In the genomic region with DNA sequence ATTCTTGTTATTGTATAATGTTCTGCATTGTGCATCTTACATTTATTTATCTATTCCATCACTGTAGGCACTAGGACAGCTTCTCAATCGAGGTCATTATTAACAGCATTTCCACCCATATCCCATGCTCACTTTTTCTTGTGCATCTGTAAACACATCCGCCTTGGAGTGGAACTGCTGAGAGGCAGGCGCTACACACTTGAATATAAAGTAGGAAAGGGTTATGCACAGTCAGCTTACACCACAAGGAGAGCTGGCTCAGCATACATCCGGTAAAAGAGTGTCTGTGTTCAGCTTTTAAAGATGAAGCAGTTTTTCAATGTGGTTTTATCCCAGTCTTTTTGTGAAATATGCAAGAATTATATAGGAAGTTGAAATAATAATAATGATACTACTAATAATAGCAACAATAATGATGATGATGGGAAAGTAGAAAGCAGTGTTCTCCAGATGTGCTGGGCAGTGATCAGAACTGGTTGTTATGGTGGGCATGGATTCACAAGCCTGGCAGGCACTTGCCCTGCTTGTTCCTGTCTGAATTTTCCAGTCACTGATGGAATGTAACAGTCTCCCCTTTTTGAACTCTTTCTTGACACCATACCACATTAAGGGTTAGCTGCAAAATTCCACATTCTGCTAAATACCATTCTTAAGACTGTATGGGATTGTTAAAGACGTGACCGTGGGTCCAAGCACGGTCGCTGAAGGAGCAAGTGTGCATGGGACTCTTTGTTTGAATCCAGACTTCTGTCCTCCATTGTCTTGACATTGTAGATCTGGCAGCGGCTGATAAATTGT, we compare ENCODE assay signal across 12 mouse cellular contexts.
DNase-seq lines count a peak whose midpoint lies in the region; ATAC-seq and TF ChIP-seq lines count a peak whose summit lies in the region.
"Had no signal": no experiment of that assay in that cellular context is flagged by ENCODE, and none has a peak within 500 bp of the region (broad histone marks: within the 10 kb centered on the region; RNA-seq: fewer than 3 reads in every experiment).

No protein-coding gene starts in this region.

- no peak overlapping the region for H3K9ac ChIP-seq in MEL (ENCODE audit: control insufficient read depth, low read depth, low read length, poor library complexity, severe bottlenecking)
- H3K9ac ChIP-seq in heart, embryonic 14.5 days (ENCODE audit: low read length): no peak overlapping the region
- H3K9ac ChIP-seq in liver, embryonic 15.5 days: no peak overlapping the region
- H3K9ac ChIP-seq in intestine, embryonic 16.5 days (ENCODE audit: low read depth, low read length): no peak overlapping the region

- H3K36me3 ChIP-seq in heart, embryonic 10.5 days: no peaks in the 10 kb centered on the region
- H3K36me3 ChIP-seq in MEL (ENCODE audit: control insufficient read depth in 1 of 2, insufficient read depth in 2 of 2, low read length in 2 of 2): no peaks in the 10 kb centered on the region
- H3K36me3 ChIP-seq in heart, embryonic 14.5 days (ENCODE audit: control insufficient read depth, insufficient read depth, low read length): no peaks in the 10 kb centered on the region
- H3K36me3 ChIP-seq in liver, embryonic 15.5 days (replicated peaks): no peaks in the 10 kb centered on the region
- H3K36me3 ChIP-seq in intestine, embryonic 16.5 days (ENCODE audit: control insufficient read depth, insufficient read depth, low read length): no peaks in the 10 kb centered on the region
- H3K36me3 ChIP-seq: embryonic facial prominence, embryonic 10.5 days had no signal

- DNase-seq in heart, embryonic 10.5 days (ENCODE audit: low spot score): peak; percentile 74
- no peak for DNase-seq in heart, postnatal 4 days
- peak; percentile 24 for DNase-seq in MEL (ENCODE audit: low read depth, low spot score)
- DNase-seq in cerebellum, adult 9-11 months: no peak
- DNase-seq in cerebellum, postnatal 14 days: no peak
- DNase-seq: gastrocnemius, postnatal 25 days; layer of hippocampus, adult 9-11 months had no signal

- H3K4me3 ChIP-seq in heart, embryonic 10.5 days: 0 out of 2 replicates have a peak overlapping the region, but pooled peaks have one; percentile 12
- H3K4me3 ChIP-seq in MEL (ENCODE audit: control insufficient read depth in 1 of 2, insufficient read depth in 1 of 2, low read depth in 2 of 2, low read length in 2 of 2): no peak overlapping the region
- H3K4me3 ChIP-seq in heart, embryonic 14.5 days (ENCODE audit: control insufficient read depth in 1 of 2, insufficient read depth in 1 of 2, low read depth in 1 of 2, low read length in 2 of 2): no peak overlapping the region
- no peak overlapping the region for H3K4me3 ChIP-seq in liver, embryonic 15.5 days (replicated peaks)
- H3K4me3 ChIP-seq in intestine, embryonic 16.5 days (ENCODE audit: low read length): no peak overlapping the region
- H3K4me3 ChIP-seq: embryonic facial prominence, embryonic 10.5 days had no signal

- TF ChIP-seq RAD21 in MEL (IDR thresholded peaks at IDR 0.05; ENCODE audit: low read depth, low read length): no peak

- TF ChIP-seq CTCF in MEL (IDR thresholded peaks at IDR 0.05 in 2 of 3, conservative IDR thresholded peaks at IDR 0.05 in 1 of 3; ENCODE audit: control insufficient read depth in 1 of 3, insufficient read depth in 1 of 3, low read depth in 2 of 3, low read length in 3 of 3, poor library complexity in 1 of 3, severe bottlenecking in 1 of 3): no peak

- no peak for TF ChIP-seq POLR2A in MEL (IDR thresholded peaks at IDR 0.05; ENCODE audit: control insufficient read depth in 1 of 2, insufficient read depth in 1 of 2, low read depth in 1 of 2, low read length in 2 of 2, poor library complexity in 1 of 2)

- no peaks in the 10 kb centered on the region for H3K27me3 ChIP-seq in heart, embryonic 10.5 days (ENCODE audit: insufficient read depth, poor library complexity, severe bottlenecking)
- H3K27me3 ChIP-seq in MEL (ENCODE audit: control insufficient read depth in 1 of 2, insufficient read depth in 2 of 2, low read length in 2 of 2): no peaks in the 10 kb centered on the region
- H3K27me3 ChIP-seq in heart, embryonic 14.5 days (ENCODE audit: control insufficient read depth, insufficient read depth, low read length): no peaks in the 10 kb centered on the region
- H3K27me3 ChIP-seq in liver, embryonic 15.5 days: no peaks in the 10 kb centered on the region
- H3K27me3 ChIP-seq in intestine, embryonic 16.5 days (replicated peaks; ENCODE audit: control insufficient read depth, insufficient read depth, low read length): no peaks in the 10 kb centered on the region
- H3K27me3 ChIP-seq: CH12.LX had no signal

- H3K79me2 ChIP-seq in MEL (ENCODE audit: control insufficient read depth, insufficient read depth, low read length, poor library complexity): no peaks in the 10 kb centered on the region

- TF ChIP-seq EP300 in MEL (IDR thresholded peaks at IDR 0.05; ENCODE audit: low read depth in 1 of 2, low read length in 2 of 2): no peak; a peak in 1 of 4 replicates

- H3K4me1 ChIP-seq in heart, embryonic 10.5 days: peaks cover 7% of the 10 kb centered on the region
- H3K4me1 ChIP-seq in MEL (ENCODE audit: control insufficient read depth in 1 of 2, insufficient read depth in 2 of 2, low read length in 2 of 2): no peaks in the 10 kb centered on the region; a peak in 1 of 4 replicates
- H3K4me1 ChIP-seq in heart, embryonic 14.5 days (ENCODE audit: control insufficient read depth in 2 of 2, insufficient read depth in 2 of 2, low read length in 2 of 2): peaks cover 4 to 13% of the 10 kb centered on the region in 2 experiments; a peak in 3 of 4 replicates
- peaks cover 8% of the 10 kb centered on the region; the same call in 1 of the 2 replicates for H3K4me1 ChIP-seq in liver, embryonic 15.5 days (replicated peaks)
- no peaks in the 10 kb centered on the region for H3K4me1 ChIP-seq in intestine, embryonic 16.5 days (ENCODE audit: control insufficient read depth, insufficient read depth, low read length)

- peak overlapping the region; percentile 42 for H3K4me2 ChIP-seq in heart, embryonic 14.5 days (ENCODE audit: low read length)
- H3K4me2 ChIP-seq in liver, embryonic 15.5 days: peak overlapping the region; percentile 6; the same call in 1 of the 2 replicates
- no peak overlapping the region for H3K4me2 ChIP-seq in intestine, embryonic 16.5 days (ENCODE audit: low read depth, low read length)

- no peak; the same call in 1 of the 2 replicates for ATAC-seq in heart, embryonic 14.5 days (ENCODE audit: insufficient number of reproducible peaks, insufficient read depth, low FRiP score, low read depth)
- ATAC-seq in liver, embryonic 15.5 days (ENCODE audit: insufficient read depth): peak; percentile 47; the same call in 1 of the 2 replicates
- ATAC-seq in intestine, embryonic 16.5 days: no peak

- H3K27ac ChIP-seq in heart, embryonic 10.5 days: peak overlapping the region; percentile 81
- no peak overlapping the region for H3K27ac ChIP-seq in MEL (ENCODE audit: control insufficient read depth, low read depth, low read length)
- peak overlapping the region; percentile 61 to 86 for H3K27ac ChIP-seq in heart, embryonic 14.5 days (replicated peaks in 1 of 2; ENCODE audit: control insufficient read depth in 1 of 2, insufficient read depth in 1 of 2, low read depth in 2 of 2, low read length in 2 of 2)
- no peak overlapping the region for H3K27ac ChIP-seq in liver, embryonic 15.5 days (replicated peaks)
- H3K27ac ChIP-seq in intestine, embryonic 16.5 days (ENCODE audit: low read length): no peak overlapping the region
- H3K27ac ChIP-seq: embryonic facial prominence, embryonic 10.5 days had no signal

- no peaks in the 10 kb centered on the region for H3K9me3 ChIP-seq in heart, embryonic 10.5 days
- H3K9me3 ChIP-seq in MEL (replicated peaks; ENCODE audit: insufficient read depth, low read length): no peaks in the 10 kb centered on the region
- H3K9me3 ChIP-seq in heart, embryonic 14.5 days (ENCODE audit: control insufficient read depth, low read length): no peaks in the 10 kb centered on the region
- H3K9me3 ChIP-seq in liver, embryonic 15.5 days (replicated peaks): no peaks in the 10 kb centered on the region
- no peaks in the 10 kb centered on the region for H3K9me3 ChIP-seq in intestine, embryonic 16.5 days (ENCODE audit: control insufficient read depth, low read length)
- H3K9me3 ChIP-seq: embryonic facial prominence, embryonic 10.5 days had no signal

- 51% methylated on average over 9 of the region's 9 CpGs for WGBS in heart, embryonic 10.5 days
- 38% methylated on average over 9 of the region's 9 CpGs for WGBS in heart, embryonic 14.5 days
- WGBS in liver, embryonic 15.5 days (ENCODE audit: insufficient replicate concordance): 29% methylated on average over 9 of the region's 9 CpGs
- 66% methylated on average over 9 of the region's 9 CpGs for WGBS in intestine, embryonic 16.5 days

TF ChIP-seq in MEL, 35 proteins besides CTCF, POLR2A, EP300 and RAD21:
- TF ChIP-seq MEF2A (IDR thresholded peaks at IDR 0.05; ENCODE audit: extremely low read depth, insufficient replicate concordance, low read depth, low read length, poor library complexity, severe bottlenecking) (no peak), SMC3 (IDR thresholded peaks at IDR 0.05; ENCODE audit: low read depth, low read length) (no peak), ELF1 (IDR thresholded peaks at IDR 0.05; ENCODE audit: low read depth, low read length) (no peak), ZC3H11A (IDR thresholded peaks at IDR 0.05; ENCODE audit: low read depth, low read length) (no peak), MYC (IDR thresholded peaks at IDR 0.05; ENCODE audit: low read depth, low read length) (no peak)

Comparison
In these comparisons a context has a peak if more than half of its experiments do, and no peak if none do; other contexts are left out.
1. DNase-seq: peak in heart, embryonic 10.5 days (single experiment) and MEL (single experiment); none in heart, postnatal 4 days (single experiment), cerebellum, adult 9-11 months (single experiment) and cerebellum, postnatal 14 days (0 of 2).
2. H3K27ac ChIP-seq: peak in heart, embryonic 10.5 days (single experiment) and heart, embryonic 14.5 days (2 of 2); none in MEL (single experiment), liver, embryonic 15.5 days (single experiment) and intestine, embryonic 16.5 days (single experiment).